Mouse (Mus musculus) lung, adult 10 weeks (tissue): ENCODE data around the gene Mamstr. TPM values are rescaled to one million over a fixed set of nuclear protein-coding genes. Genes with fewer than 3 reads are reported as not detected.

ENCODE experiments used
- polyA plus RNA-seq: library from polyadenylated mRNA; stranded (reverse); fragments of 350-450 nt; fragmentation: Illumina TruSeq; extraction: RNeasy Lipid Tissue Mini Kit (QIAGEN cat#74804); gene quantifications from one replicate; pipeline ENCODE4 v1.2.3, GENCODE M21; 2014; ENCODE audit warnings: low read depth, low replicate concordance; ENCODE audit not compliant: insufficient read depth

Gene Mamstr
- polyA plus RNA-seq: 1.9 TPM

GRCm38 (mm10) chr7:45639561-45640027 lies at the start of gene Mamstr:
Gene Mamstr (plus strand): TSS chr7:45639977.

DNA sequence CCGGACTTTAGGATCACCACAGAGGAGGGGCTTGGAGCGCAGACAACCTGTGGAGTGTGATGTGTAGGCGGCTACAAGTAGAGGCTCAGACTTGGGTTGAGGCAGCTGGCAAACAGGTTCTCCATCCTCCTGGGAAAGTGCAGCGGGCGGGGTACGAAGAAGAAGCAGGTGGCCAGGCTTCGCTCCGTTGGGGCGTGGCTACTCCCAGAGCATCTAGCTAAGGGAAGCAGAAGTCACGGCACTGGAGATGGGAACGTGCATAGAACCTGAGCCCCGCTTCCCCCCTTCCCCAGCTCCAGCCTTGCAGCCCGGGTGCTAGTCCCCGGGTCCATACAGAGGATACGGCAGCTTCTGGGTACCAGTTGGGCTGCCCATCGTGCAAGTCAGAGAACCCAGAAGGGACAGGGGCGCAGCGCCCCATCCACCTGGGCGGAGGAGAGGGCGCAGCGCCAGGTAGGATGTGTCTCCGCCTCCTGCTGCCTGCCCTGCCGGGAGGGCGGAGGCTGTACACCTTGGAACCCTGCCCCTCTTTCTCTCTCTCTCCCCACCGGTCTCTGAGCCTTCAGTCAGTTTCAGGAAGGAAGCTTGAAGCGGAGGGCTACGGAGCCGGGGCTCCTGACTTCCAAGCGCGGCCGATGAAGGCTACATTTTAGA lies 22.6 kb upstream of the Mamstr start, which contains the start of gene Fut1:
Gene Fut1, plus strand, starts transcription at position 248 of the 654 bp plus-strand sequence.

DNA sequence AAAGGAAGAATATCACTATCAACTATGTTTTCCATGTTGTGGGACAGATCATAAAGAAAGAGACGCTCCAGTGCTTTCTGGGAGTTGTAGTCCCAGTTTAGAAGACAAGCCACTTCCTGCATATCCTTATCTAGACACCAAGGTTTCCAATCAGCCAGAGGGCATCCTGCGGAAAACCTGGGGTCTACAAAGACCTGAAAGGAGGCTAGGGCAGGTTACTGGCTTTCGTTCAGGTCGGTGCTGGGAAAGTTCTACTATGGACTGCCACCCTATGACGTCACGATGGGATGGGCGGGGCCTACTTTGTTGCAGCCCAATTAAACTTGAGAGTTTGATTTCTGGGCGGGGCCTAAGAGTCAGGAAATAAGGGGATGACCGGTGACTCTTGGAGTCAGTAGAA lies 18.3 kb upstream of the Mamstr start, which contains the start of gene Izumo1:
Gene Izumo1, plus strand, starts transcription at position 369 of the 400 bp plus-strand sequence.

GRCm38 (mm10) chr7:45627261-45627660 lies 12.5 kb upstream of the Mamstr start, which contains the start of gene Rasip1:
Gene Rasip1 (plus strand): TSS chr7:45627488.

GRCm38 (mm10) chr7:45666161-45666560 lies 26.4 kb downstream of the Mamstr start, which contains the start of gene Fut2:
Gene Fut2 (minus strand): TSS chr7:45666394.

GRCm38 (mm10) chr7:45683396-45684050 lies 43.7 kb downstream of the Mamstr start, which contains the start of gene Ntn5:
Gene Ntn5 (plus strand): TSS chr7:45684022.

DNA sequence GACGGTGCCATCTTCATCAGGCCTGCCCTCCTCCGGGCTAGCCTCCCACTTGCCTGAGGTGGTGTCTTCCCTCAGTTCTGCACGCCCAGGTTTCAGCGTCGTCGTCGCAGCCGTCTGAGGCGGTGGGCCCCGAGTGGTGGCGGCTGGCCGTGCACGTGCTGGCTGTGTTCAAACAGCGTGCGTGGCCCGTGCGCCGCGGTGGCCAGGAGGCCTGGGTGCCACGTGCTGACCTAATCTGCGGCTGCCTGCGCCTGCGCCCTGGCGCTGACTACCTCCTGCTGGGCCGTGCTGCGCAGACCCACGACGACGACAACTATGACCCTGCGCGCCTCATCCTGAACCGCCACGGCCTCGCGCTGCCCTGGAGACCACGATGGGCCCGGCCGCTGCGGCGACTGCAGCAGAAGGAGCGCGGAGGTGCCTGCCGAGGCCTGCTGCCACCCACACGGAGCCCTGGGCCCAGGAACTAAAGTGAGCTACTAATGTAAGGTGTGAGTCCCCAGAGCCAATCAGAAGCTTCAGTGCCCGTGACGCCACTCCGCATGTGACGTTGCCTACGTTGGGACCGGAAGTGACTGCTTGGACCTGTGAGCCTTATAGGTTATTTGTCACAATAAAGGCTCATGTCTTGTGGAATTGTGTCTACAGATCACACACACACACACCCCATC lies 54.3 kb downstream of the Mamstr start, which contains the start of gene Sec1:
Gene Sec1, minus strand, starts transcription at position 482 of the 671 bp plus-strand sequence.

Other genes with a start within 250 kb of the Mamstr start
- gene Snrnp70, start 244.2 kb upstream of the Mamstr start, polyA plus RNA-seq: 123 TPM
- gene Kcna7, start 234.3 kb upstream of the Mamstr start, polyA plus RNA-seq: not detected
- gene Ntf5, start 226.3 kb upstream of the Mamstr start, polyA plus RNA-seq: 3.0 TPM
- gene Lhb, start 219.2 kb upstream of the Mamstr start, polyA plus RNA-seq: 5.9 TPM
- gene Gys1, start 205.1 kb upstream of the Mamstr start, polyA plus RNA-seq: 8.9 TPM
- 33.3 TPM for gene Ruvbl2, start 201.9 kb upstream of the Mamstr start, polyA plus RNA-seq
- gene Ftl1, start 180.1 kb upstream of the Mamstr start, polyA plus RNA-seq: 2,902 TPM
- gene Bax, start 173.1 kb upstream of the Mamstr start, polyA plus RNA-seq: 93.3 TPM
- not detected for gene Tulp2, start 158.1 kb upstream of the Mamstr start, polyA plus RNA-seq
- gene Gm45808, start 153.2 kb upstream of the Mamstr start, polyA plus RNA-seq: not detected
- 5.0 TPM for gene Dhdh, start 151.2 kb upstream of the Mamstr start, polyA plus RNA-seq
- gene Nucb1, start 129.6 kb upstream of the Mamstr start, polyA plus RNA-seq: 134 TPM
- 62.8 TPM for gene Ppp1r15a, start 113.7 kb upstream of the Mamstr start, polyA plus RNA-seq
- 5.7 TPM for gene Plekha4, start 113.6 kb upstream of the Mamstr start, polyA plus RNA-seq
- gene Hsd17b14, start 85.1 kb upstream of the Mamstr start, polyA plus RNA-seq: 0.54 TPM
- gene Bcat2, start 69.8 kb upstream of the Mamstr start, polyA plus RNA-seq: 43.0 TPM
- not detected for gene Fgf21, start 24.5 kb upstream of the Mamstr start, polyA plus RNA-seq
- not detected for gene Fut1, start 22.7 kb upstream of the Mamstr start, polyA plus RNA-seq
- gene Izumo1, start 18.2 kb upstream of the Mamstr start, polyA plus RNA-seq: 0.38 TPM
- 47.4 TPM for gene Rasip1, start 12.5 kb upstream of the Mamstr start, polyA plus RNA-seq
- gene Fut2, start 26.4 kb downstream of the Mamstr start, polyA plus RNA-seq: 0.20 TPM
- 0.75 TPM for gene Ntn5, start 44.0 kb downstream of the Mamstr start, polyA plus RNA-seq
- gene Sec1, start 54.4 kb downstream of the Mamstr start, polyA plus RNA-seq: 0.90 TPM
- gene Car11, start 59.9 kb downstream of the Mamstr start, polyA plus RNA-seq: 1.7 TPM
- gene Dbp, start 65.1 kb downstream of the Mamstr start, polyA plus RNA-seq: 6.5 TPM
- gene Rpl18, start 75.5 kb downstream of the Mamstr start, polyA plus RNA-seq: 1,283 TPM
- gene Sphk2, start 78.0 kb downstream of the Mamstr start, polyA plus RNA-seq: 16.2 TPM
- gene Fam83e, start 81.2 kb downstream of the Mamstr start, polyA plus RNA-seq: 3.8 TPM
- not detected for gene Spaca4, start 85.8 kb downstream of the Mamstr start, polyA plus RNA-seq
- 0.09 TPM for gene Lmtk3, start 143.8 kb downstream of the Mamstr start, polyA plus RNA-seq
- gene Sult2b1, start 144.7 kb downstream of the Mamstr start, polyA plus RNA-seq: 2.2 TPM
- gene Cyth2, start 174.6 kb downstream of the Mamstr start, polyA plus RNA-seq: 73.8 TPM
- not detected for gene Kcnj14, start 184.8 kb downstream of the Mamstr start, polyA plus RNA-seq
- gene Grwd1, start 191.0 kb downstream of the Mamstr start, polyA plus RNA-seq: 10.2 TPM
- 108 TPM for gene Kdelr1, start 232.8 kb downstream of the Mamstr start, polyA plus RNA-seq
- gene Grin2d, start 238.4 kb downstream of the Mamstr start, polyA plus RNA-seq: 0.46 TPM